Mouse (Mus musculus) midbrain, embryonic 11.5 days (tissue): ENCODE results near the gene Lrig1. TPM values are rescaled to one million over a fixed set of nuclear protein-coding genes. Genes with fewer than 3 reads are reported as not detected.

Experiments used
- ATAC-seq: fragments of 200-750 bp; cut with Nextera tagmentation; 2 replicates; pipeline ENCODE4 v1.8.0; 2017; ENCODE audit warnings: moderate TSS enrichment, moderate library complexity; ENCODE audit not compliant: low FRiP score
- DNase-seq: peaks from one replicate; pipeline ENCODE4 v3.0.0; 2015; ENCODE audit warnings: low spot score; ENCODE audit errors: missing footprints
- H3K27ac ChIP-seq: fragments of 300-500 bp; sonication (generic); 2 replicates; pipeline ENCODE4 v1.5.1; 2014; ENCODE audit warnings: low read depth, low read length
- H3K27me3 ChIP-seq: fragments of 300-500 bp; sonication (generic); 2 replicates; pipeline ENCODE4 v1.6.1; 2014; ENCODE audit warnings: mild to moderate bottlenecking, low read length, moderate library complexity, mixed read lengths; ENCODE audit not compliant: control insufficient read depth, insufficient read depth
- H3K36me3 ChIP-seq: fragments of 300-500 bp; sonication (generic); 2 replicates; pipeline ENCODE4 v1.6.1; 2014; ENCODE audit warnings: mild to moderate bottlenecking, low read length, moderate library complexity, mixed read lengths; ENCODE audit not compliant: control insufficient read depth, insufficient read depth
- H3K4me1 ChIP-seq: fragments of 300-500 bp; sonication (generic); 2 replicates; pipeline ENCODE4 v1.6.1; 2014; ENCODE audit warnings: low read length; ENCODE audit not compliant: control insufficient read depth, insufficient read depth
- H3K4me2 ChIP-seq: fragments of 300-500 bp; sonication (generic); 2 replicates; pipeline ENCODE4 v1.6.1; 2014; ENCODE audit warnings: mild to moderate bottlenecking, moderate library complexity
- H3K4me3 ChIP-seq: fragments of 300-500 bp; sonication (generic); 2 replicates; pipeline ENCODE4 v1.5.1; 2014; ENCODE audit warnings: low read depth, low read length
- H3K9ac ChIP-seq: fragments of 300-500 bp; sonication (generic); 2 replicates; pipeline ENCODE4 v1.6.1; 2014; ENCODE audit warnings: low read length
- H3K9me3 ChIP-seq: fragments of 300-500 bp; sonication (generic); 2 replicates; pipeline ENCODE4 v1.6.1; 2016; ENCODE audit warnings: low read length; ENCODE audit not compliant: control insufficient read depth
- WGBS: fragments of 180-500 bp; shearing (Covaris S2); extraction: QIAGEN DNeasy Blood & Tissue Kit; methylation state at CpG from one replicate; pipeline ENCODE4 v1.1.7; 2014; 5-methylcytosine and 5-hydroxymethylcytosine counted together
- polyA plus RNA-seq: library from polyadenylated mRNA; unstranded; fragments of >200 nt; fragmentation: Nextera tagmentation; extraction: Ambion mirVana; gene quantifications from 2 replicates; pipeline ENCODE4 v1.2.1, GENCODE M21; 2014

Gene Lrig1
- polyA plus RNA-seq, 1 experiment from 2014 or later, result 17.4 TPM

- no peak for ATAC-seq
- WGBS, result 78% methylated on average over 5 of the region's 5 CpGs
- Histone ChIP-seq H3K9ac (no peak overlapping the region), H3K4me3 (no peak overlapping the region), H3K36me3 (no peaks in the 10 kb centered on the region), H3K27me3 (no peaks in the 10 kb centered on the region), H3K4me1 (peaks cover 27% of the 10 kb centered on the region), H3K4me2 (no peak overlapping the region), H3K9me3 (no peaks in the 10 kb centered on the region), H3K27ac (no peak overlapping the region)
- no peak for DNase-seq
These were observed 62.9 kb downstream of the Lrig1 start for GRCm38 (mm10) chr6:94637024-94637434.

GRCm38 (mm10) chr6:94635343-94635742, 64.6 kb downstream of the Lrig1 start:
- H3K4me1 ChIP-seq, result peaks cover 40% of the 10 kb centered on the region

GRCm38 (mm10) chr6:94634710-94635109, 65.2 kb downstream of the Lrig1 start:
- ATAC-seq (no peak), DNase-seq (no peak)
- no peak overlapping the region for H3K9ac ChIP-seq
- H3K9me3 ChIP-seq, result no peaks in the 10 kb centered on the region
- H3K36me3 ChIP-seq, result no peaks in the 10 kb centered on the region
- peaks cover 39% of the 10 kb centered on the region for H3K4me1 ChIP-seq
- WGBS, result 76% methylated on average over 9 of the region's 9 CpGs
- no peak overlapping the region for H3K4me2 ChIP-seq
- no peak overlapping the region for H3K27ac ChIP-seq
- H3K27me3 ChIP-seq, result no peaks in the 10 kb centered on the region
- H3K4me3 ChIP-seq, result no peak overlapping the region

More at GRCm38 (mm10) chr6:94635343-94635742, 64.6 kb downstream of the Lrig1 start:
- Histone ChIP-seq H3K27ac (no peak overlapping the region), H3K4me2 (no peak overlapping the region), H3K4me3 (no peak overlapping the region), H3K9me3 (no peaks in the 10 kb centered on the region), H3K9ac (no peak overlapping the region), H3K27me3 (no peaks in the 10 kb centered on the region), H3K36me3 (no peaks in the 10 kb centered on the region)
- WGBS, result 31% methylated on average over 1 of the region's 1 CpGs
- ATAC-seq, result no peak
- no peak for DNase-seq

- Histone ChIP-seq H3K4me2 (no peak overlapping the region), H3K9ac (no peak overlapping the region), H3K4me3 (no peak overlapping the region), H3K27ac (no peak overlapping the region), H3K4me1 (peaks cover 39% of the 10 kb centered on the region), H3K27me3 (no peaks in the 10 kb centered on the region), H3K36me3 (no peaks in the 10 kb centered on the region), H3K9me3 (no peaks in the 10 kb centered on the region)
- no peak for DNase-seq
- ATAC-seq, result no peak
- 87% methylated on average over 4 of the region's 4 CpGs for WGBS
These were observed 65.7 kb downstream of the Lrig1 start for GRCm38 (mm10) chr6:94634274-94634673.

GRCm38 (mm10) chr6:94631779-94632082, 68.2 kb downstream of the Lrig1 start:
- DNase-seq (no peak), ATAC-seq (peak; percentile 53)
- peak overlapping the region; percentile 22 for H3K9ac ChIP-seq
- H3K9me3 ChIP-seq, result no peaks in the 10 kb centered on the region
- H3K4me2 ChIP-seq, result no peak overlapping the region
- no peaks in the 10 kb centered on the region for H3K36me3 ChIP-seq
- peaks cover 44% of the 10 kb centered on the region for H3K4me1 ChIP-seq
- peak overlapping the region; percentile 80 for H3K27ac ChIP-seq
- no peaks in the 10 kb centered on the region for H3K27me3 ChIP-seq
- H3K4me3 ChIP-seq, result no peak overlapping the region
- WGBS, result 45% methylated on average over 6 of the region's 6 CpGs

GRCm38 (mm10) chr6:94631051-94631778, 68.7 kb downstream of the Lrig1 start:
- DNase-seq (peak; percentile 87), ATAC-seq (peak; percentile 87)
- no peaks in the 10 kb centered on the region for H3K9me3 ChIP-seq
- 46% methylated on average over 7 of the region's 7 CpGs for WGBS
- H3K9ac ChIP-seq, result peak overlapping the region; percentile 22
- no peaks in the 10 kb centered on the region for H3K36me3 ChIP-seq
- no peak overlapping the region for H3K4me3 ChIP-seq
- H3K4me2 ChIP-seq, result no peak overlapping the region
- peak overlapping the region; percentile 80 for H3K27ac ChIP-seq
- no peaks in the 10 kb centered on the region for H3K27me3 ChIP-seq
- H3K4me1 ChIP-seq, result peaks cover 44% of the 10 kb centered on the region

- DNase-seq (no peak), ATAC-seq (no peak)
- Histone ChIP-seq H3K36me3 (0 out of 2 replicates have a peak, but pooled peaks cover 2% of the 10 kb centered on the region), H3K4me1 (peaks cover 31% of the 10 kb centered on the region), H3K4me2 (no peak overlapping the region), H3K9ac (no peak overlapping the region), H3K4me3 (no peak overlapping the region), H3K27ac (no peak overlapping the region), H3K27me3 (no peaks in the 10 kb centered on the region), H3K9me3 (no peaks in the 10 kb centered on the region)
- WGBS, result 73% methylated on average over 6 of the region's 6 CpGs
These were observed 71.2 kb downstream of the Lrig1 start for GRCm38 (mm10) chr6:94628787-94629186.

GRCm38 (mm10) chr6:94627714-94628595, 72.0 kb downstream of the Lrig1 start:
- peaks cover 31% of the 10 kb centered on the region for H3K4me1 ChIP-seq
- DNase-seq (no peak), ATAC-seq (no peak)
- H3K27ac ChIP-seq, result no peak overlapping the region
- no peaks in the 10 kb centered on the region for H3K9me3 ChIP-seq
- 0 out of 2 replicates have a peak, but pooled peaks cover 2% of the 10 kb centered on the region for H3K36me3 ChIP-seq
- WGBS, result 71% methylated on average over 15 of the region's 15 CpGs
- H3K4me2 ChIP-seq, result no peak overlapping the region
- no peak overlapping the region for H3K4me3 ChIP-seq
- H3K27me3 ChIP-seq, result no peaks in the 10 kb centered on the region
- no peak overlapping the region for H3K9ac ChIP-seq

GRCm38 (mm10) chr6:94626807-94627206, 73.2 kb downstream of the Lrig1 start:
- Histone ChIP-seq H3K27me3 (no peaks in the 10 kb centered on the region), H3K9ac (no peak overlapping the region), H3K4me2 (no peak overlapping the region), H3K36me3 (peaks cover 9% of the 10 kb centered on the region; the same call in 1 of the 2 replicates), H3K4me3 (no peak overlapping the region), H3K9me3 (no peaks in the 10 kb centered on the region), H3K4me1 (peaks cover 20% of the 10 kb centered on the region), H3K27ac (no peak overlapping the region)
- ATAC-seq (no peak), DNase-seq (no peak)
- WGBS, result 68% methylated on average over 2 of the region's 2 CpGs
